Mouse (Mus musculus): ENCODE measurements at regions not wholly inside any gene's neighbourhood (a gene's known extent, or its start where the extent isn't known, plus 50 kb on each side); places are given as distances from the start of the nearest gene placed in this dataset.

GRCm38 (mm10) chr9:59232682-59233081 lies 58.7 kb upstream of the Adpgk start:
- DNase-seq (ENCODE audit: low spot score): no peak

DNA sequence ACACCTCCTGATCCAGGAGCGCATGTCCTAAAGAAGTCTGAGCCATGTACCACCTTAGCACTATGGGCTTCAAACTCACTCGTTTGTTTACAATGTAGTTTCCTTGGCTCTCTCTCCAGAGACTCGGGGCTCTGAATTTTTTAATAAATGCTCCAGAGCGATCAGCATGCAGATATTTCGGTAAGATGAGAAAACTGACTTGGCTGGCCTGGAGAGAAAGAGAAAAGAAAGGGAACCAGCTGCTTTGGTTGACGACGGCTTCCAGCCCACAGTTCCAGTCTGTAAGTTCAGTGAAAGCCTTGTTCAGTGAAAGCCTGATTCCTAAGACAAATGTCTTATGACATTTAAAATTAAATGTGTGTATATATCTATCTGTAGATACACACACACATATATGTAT lies 59.4 kb upstream of the Adpgk start:
- DNase-seq (ENCODE audit: low spot score): no peak

GRCm38 (mm10) chr9:59231186-59231585 lies 60.2 kb upstream of the Adpgk start:
- DNase-seq (ENCODE audit: low spot score): no peak

DNA sequence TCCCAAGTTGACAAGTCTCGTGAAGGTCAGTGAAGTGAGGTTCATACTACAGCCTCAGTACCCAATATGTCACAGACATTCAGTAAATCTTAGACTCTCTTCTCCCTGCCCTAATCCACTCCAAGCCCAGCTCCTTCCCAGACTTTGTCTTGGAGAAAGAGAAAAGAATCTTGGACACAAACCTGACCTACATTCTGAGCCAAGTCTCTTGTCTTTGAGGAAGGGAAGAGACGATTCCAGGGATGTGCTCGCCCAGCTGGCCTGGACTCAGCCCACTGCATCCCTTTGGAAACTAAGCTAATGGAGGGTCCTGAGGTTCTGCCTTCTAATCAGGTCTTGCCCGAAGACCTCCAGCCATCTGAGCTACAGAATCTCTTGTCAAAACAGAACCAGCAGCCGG lies 61.2 kb upstream of the Adpgk start:
- DNase-seq (ENCODE audit: low spot score): peak; percentile 34

GRCm38 (mm10) chr9:59227948-59228347 lies 63.4 kb upstream of the Adpgk start:
- no peak for DNase-seq (ENCODE audit: low spot score)

- no peak for DNase-seq (ENCODE audit: low spot score)
Observed at GRCm38 (mm10) chr9:59226361-59226760, 65.0 kb upstream of the Adpgk start.

GRCm38 (mm10) chr9:59219277-59219676 lies 72.1 kb upstream of the Adpgk start:
- no peak for DNase-seq (ENCODE audit: low spot score)

DNA sequence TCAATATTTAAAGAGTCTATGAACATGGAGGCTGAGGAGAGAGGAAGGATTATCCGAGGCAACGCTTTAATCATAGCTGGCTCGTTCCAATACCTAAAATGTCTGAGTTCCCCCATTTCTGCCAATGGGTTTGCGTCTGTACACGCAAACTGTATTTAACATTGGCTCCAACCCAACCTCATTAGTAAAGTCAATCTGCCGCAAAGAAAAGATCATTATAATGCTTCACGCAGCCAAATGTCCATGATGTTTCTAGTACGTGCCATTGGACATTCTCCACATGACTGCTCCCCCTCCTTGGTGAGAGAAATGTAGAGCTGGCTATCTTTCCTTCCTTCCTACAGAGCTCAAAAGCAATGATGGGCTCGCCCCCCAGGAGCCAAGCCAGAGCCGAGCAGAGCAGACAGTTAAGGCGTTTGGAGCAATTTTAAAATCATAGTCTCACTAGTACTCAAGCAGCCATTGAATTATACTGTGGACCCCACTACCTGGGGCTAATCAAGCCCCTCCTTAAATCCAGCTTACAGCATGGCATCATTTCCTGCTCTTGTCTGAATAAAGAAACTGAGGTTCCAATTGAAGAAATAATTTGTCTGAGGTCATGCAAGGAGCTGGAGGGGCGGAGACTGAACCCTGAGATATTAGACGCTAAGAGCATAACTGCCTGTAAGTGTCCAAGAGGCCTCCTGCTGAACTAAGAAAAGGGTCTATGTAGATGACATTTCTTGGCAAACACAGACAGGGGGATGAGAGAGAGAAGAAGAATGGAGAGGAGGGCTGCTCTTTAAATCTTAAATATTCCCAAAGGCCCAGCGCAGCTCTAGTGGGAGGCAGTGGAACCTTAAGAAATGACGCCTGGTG lies 88.5 kb upstream of the Adpgk start:
- no peak for DNase-seq (ENCODE audit: low spot score)

DNA sequence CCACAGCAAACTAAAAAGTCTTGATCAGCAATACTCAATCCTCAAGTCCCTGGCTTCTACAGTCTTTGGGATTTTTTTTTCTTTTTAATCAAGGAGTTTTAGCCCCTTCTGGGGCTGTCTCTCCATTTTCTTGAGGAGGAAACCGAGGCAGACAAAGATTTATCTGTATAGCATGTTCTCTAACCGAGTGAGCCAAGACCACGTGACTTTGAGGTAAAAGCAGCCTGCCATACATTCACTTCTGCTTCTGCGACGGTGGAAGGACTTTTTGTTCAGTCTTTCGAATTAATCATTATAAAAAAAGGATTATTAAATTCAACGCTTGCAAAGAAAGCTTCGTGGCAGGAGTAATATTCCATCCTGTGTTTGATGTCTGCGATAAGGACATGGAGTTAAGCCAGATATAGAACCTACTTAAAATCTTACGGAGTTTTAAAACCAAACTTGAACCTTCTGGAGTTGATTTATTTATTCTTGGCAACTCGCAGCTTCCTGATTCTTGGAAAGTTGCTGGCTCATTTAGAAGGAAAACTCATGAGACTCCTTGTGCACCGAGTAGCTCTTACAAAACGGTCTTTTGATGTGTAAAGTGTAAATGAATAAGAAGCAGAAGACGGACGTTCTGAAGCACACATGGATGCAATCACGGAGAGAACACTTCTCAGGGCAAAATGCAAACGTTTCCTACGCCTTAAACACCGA lies 91.7 kb upstream of the Adpgk start:
- no peak for DNase-seq (ENCODE audit: low spot score)

- no peak for DNase-seq (ENCODE audit: low spot score)
Observed at GRCm38 (mm10) chr9:59198221-59198875, 93.0 kb upstream of the Adpgk start.

DNA sequence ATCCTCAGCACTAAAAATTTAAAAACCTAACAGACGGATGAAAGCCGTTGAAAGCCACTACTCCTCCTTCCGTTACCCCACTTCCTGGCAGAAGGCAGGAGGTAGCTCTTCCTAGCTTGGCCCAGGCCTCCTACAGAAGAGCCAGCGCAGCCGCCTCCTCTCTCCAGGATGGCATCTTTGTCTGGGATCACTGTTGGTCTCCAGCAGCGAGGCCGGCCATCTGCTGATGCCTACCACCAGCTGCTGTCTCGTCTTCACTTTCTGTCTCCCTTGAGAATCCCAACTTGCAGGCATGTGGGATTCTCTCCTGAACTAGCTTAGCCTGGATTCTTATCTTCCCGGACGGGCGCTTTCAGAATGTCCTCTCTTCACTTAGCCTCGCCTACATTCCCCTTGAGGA lies 93.9 kb upstream of the Adpgk start:
- DNase-seq (ENCODE audit: low spot score): no peak

- no peak for DNase-seq (ENCODE audit: low spot score)
Observed at GRCm38 (mm10) chr9:59193971-59194370, 97.4 kb upstream of the Adpgk start.

GRCm38 (mm10) chr9:59189141-59189540 lies 102.2 kb upstream of the Adpgk start:
- peak; percentile 35 for DNase-seq (ENCODE audit: low spot score)

DNA sequence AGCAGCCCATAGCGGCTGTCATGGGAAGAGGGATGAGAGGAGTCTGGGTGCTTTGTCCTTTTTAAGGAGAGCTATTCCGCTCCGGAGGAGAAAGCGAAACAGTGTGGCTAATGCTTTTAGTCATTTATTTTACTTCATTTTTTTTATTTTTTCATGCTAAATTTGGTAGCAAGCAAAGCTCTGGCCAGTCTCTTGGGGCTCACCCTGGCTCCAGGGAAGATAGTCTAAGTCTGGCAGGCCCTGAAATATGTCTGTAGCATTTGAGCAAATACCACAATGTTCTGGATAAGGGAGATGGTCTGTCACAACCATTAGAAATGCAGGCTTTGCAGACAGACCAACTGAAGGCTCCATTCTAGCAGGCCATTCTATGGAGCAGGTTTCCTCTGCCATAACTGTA lies 102.9 kb upstream of the Adpgk start:
- DNase-seq (ENCODE audit: low spot score): peak; percentile 11

- DNase-seq (ENCODE audit: low spot score): no peak
Observed at GRCm38 (mm10) chr9:59186326-59186725, 105.0 kb upstream of the Adpgk start.

GRCm38 (mm10) chr9:59184089-59184488 lies 107.3 kb upstream of the Adpgk start:
- no peak for DNase-seq (ENCODE audit: low spot score)

DNA sequence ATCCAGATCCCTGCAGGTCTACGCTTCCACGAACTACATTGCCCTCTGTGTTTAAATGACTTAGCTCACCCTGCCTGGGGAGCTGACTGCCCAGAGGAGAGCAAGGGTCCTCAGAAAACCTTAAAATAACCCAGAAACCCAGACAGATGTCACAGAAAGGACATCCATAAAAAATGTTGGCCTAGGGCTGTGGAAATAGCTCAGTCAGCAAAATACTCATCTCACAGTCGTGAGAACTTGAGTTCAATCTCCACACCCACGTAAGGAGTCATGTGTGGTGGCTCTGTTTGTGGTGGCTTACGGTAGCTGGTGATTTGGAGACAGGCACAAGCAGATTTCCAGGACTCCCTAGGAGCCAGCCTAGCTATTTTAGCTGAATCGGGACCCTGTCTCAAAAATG lies 108.5 kb upstream of the Adpgk start:
- DNase-seq (ENCODE audit: low spot score): no peak

DNA sequence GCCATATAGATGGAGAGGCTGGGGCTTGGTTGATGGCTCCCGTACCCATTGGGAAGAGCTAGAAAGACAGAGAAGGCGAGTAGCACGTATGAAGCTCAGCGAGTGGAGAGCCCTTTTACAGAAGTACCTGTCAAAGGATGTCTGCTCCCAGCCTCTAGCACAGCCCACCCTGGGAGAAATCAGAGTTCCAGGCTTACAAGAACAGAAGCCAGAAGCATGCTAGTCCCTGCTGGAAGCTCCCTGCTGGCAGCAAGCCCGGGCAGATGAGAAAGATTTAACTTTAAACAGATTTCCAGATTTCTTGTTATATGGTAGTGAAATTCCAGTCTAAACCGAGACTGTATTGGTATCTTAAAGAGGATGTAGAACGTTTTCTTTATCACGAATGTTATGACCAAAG lies 108.9 kb upstream of the Adpgk start:
- no peak for DNase-seq (ENCODE audit: low spot score)

GRCm38 (mm10) chr9:59171576-59171975 lies 119.8 kb upstream of the Adpgk start:
- no peak for DNase-seq (ENCODE audit: low spot score)

- no peak for DNase-seq (ENCODE audit: low spot score)
Observed at GRCm38 (mm10) chr9:59163390-59163976, 127.2 kb upstream of the Neo1 start.

GRCm38 (mm10) chr9:59162954-59163353 lies 126.7 kb upstream of the Neo1 start:
- no peak for DNase-seq (ENCODE audit: low spot score)

- DNase-seq (ENCODE audit: low spot score): no peak
Observed at GRCm38 (mm10) chr9:59157663-59158062, 121.4 kb upstream of the Neo1 start.

Data from heart, adult 8-10 months (tissue).